Mouse (Mus musculus) CH12.LX (cell line): Measurements from ENCODE around the gene Ampd3.

Experiments
- CTCF ChIP-seq, 2 experiments: IDR thresholded peaks in 1 of 2; conservative IDR thresholded peaks in 1 of 2; 2 replicates each; pipeline ENCODE4 v1.5.1; 2011 to 2012; ENCODE audit warnings: low read depth in 2 of 2, low read length in 2 of 2, improper control_type of control experiment in 1 of 2, inconsistent platforms in 1 of 2, mild to moderate bottlenecking in 1 of 2, moderate library complexity in 1 of 2
- E2F4 ChIP-seq: IDR thresholded peaks from 2 replicates; pipeline ENCODE4 v1.6.1; 2011; ENCODE audit warnings: low read depth, low read length, improper control_type of control experiment; ENCODE audit not compliant: insufficient replicate concordance
- EP300 ChIP-seq: IDR thresholded peaks from 2 replicates; pipeline ENCODE4 v1.6.1; 2011; ENCODE audit warnings: low read length, improper control_type of control experiment
- GABPA ChIP-seq: IDR thresholded peaks from 2 replicates; pipeline ENCODE4 v1.6.1; 2012; ENCODE audit warnings: low read depth, low read length, improper control_type of control experiment, inconsistent platforms; ENCODE audit not compliant: insufficient replicate concordance
- MAX ChIP-seq: IDR thresholded peaks from 2 replicates; pipeline ENCODE4 v1.6.1; 2011; ENCODE audit warnings: low read length, improper control_type of control experiment
- POLR2A ChIP-seq: IDR thresholded peaks from 2 replicates; pipeline ENCODE4 v1.6.1; 2011; ENCODE audit warnings: low read depth, mild to moderate bottlenecking, improper control_type of control experiment, low read length
- POLR2AphosphoS2 ChIP-seq: IDR thresholded peaks from 2 replicates; pipeline ENCODE4 v1.6.1; 2011; ENCODE audit warnings: low read depth, low read length, improper control_type of control experiment
- RCOR1 ChIP-seq: conservative IDR thresholded peaks from 2 replicates; pipeline ENCODE4 v1.6.1; 2012; ENCODE audit warnings: low read depth, mild to moderate bottlenecking, inconsistent platforms, low read length, improper control_type of control experiment

- TF ChIP-seq POLR2A, result no peak
- TF ChIP-seq EP300, result no peak
- TF ChIP-seq CTCF (conservative IDR thresholded peaks at IDR 0.05 in 1 of 2, IDR thresholded peaks at IDR 0.05 in 1 of 2; ENCODE audit: low read depth in 2 of 2, low read length in 2 of 2), result no peak
- no peak for TF ChIP-seq GABPA
- no peak for TF ChIP-seq MAX
- no peak for TF ChIP-seq POLR2AphosphoS2
- TF ChIP-seq E2F4, result no peak
- no peak for TF ChIP-seq RCOR1
Observed at GRCm38 (mm10) chr7:110811529-110811928, 43.5 kb downstream of the Ampd3 start.
